Mouse (Mus musculus) gastrocnemius, postnatal 4 days (tissue): ENCODE results near the gene Adgre1. TPM values are rescaled to one million over a fixed set of nuclear protein-coding genes. Genes with fewer than 3 reads are reported as not detected.

Source experiments
- total RNA-seq, 2 experiments: library from RNA; stranded (reverse); gene quantifications; 2 replicates each; pipeline ENCODE4 v1.2.3; 2021

Adgre1 gene
- total RNA-seq, 2 experiments from 2014 or later: 9.7 to 9.8 TPM

Other genes with a start within 250 kb of the Adgre1 start
- gene Cd70, start 208.9 kb upstream of the Adgre1 start, total RNA-seq: not detected
- gene Tnfsf14, start 164.5 kb upstream of the Adgre1 start, total RNA-seq: not detected
- 10 to 100 TPM in 1 of 2 experiments, 1 to 10 TPM in 1; 5.3 to 19.8 TPM for gene C3, start 130.6 kb upstream of the Adgre1 start, total RNA-seq
- gene Gpr108, start 110.2 kb upstream of the Adgre1 start, total RNA-seq: 10 to 100 TPM; 24.8 to 25.6 TPM
- gene Trip10, start 109.2 kb upstream of the Adgre1 start, total RNA-seq: 10 to 100 TPM; 61.0 to 81.5 TPM
- 1 to 10 TPM; 2.1 to 3.4 TPM for gene Vav1, start 79.6 kb upstream of the Adgre1 start, total RNA-seq
- gene Vmn2r120, start 186.8 kb downstream of the Adgre1 start, total RNA-seq: not detected